Mouse (Mus musculus) brain, embryonic 18.5 days (tissue): ENCODE measurements around the gene Ltbp1.

ENCODE experiments used
- DNase-seq: peaks from one replicate; pipeline ENCODE4 v3.0.0-alpha.2; 2012; ENCODE audit warnings: low read depth, low spot score

Gene Ltbp1

DNA sequence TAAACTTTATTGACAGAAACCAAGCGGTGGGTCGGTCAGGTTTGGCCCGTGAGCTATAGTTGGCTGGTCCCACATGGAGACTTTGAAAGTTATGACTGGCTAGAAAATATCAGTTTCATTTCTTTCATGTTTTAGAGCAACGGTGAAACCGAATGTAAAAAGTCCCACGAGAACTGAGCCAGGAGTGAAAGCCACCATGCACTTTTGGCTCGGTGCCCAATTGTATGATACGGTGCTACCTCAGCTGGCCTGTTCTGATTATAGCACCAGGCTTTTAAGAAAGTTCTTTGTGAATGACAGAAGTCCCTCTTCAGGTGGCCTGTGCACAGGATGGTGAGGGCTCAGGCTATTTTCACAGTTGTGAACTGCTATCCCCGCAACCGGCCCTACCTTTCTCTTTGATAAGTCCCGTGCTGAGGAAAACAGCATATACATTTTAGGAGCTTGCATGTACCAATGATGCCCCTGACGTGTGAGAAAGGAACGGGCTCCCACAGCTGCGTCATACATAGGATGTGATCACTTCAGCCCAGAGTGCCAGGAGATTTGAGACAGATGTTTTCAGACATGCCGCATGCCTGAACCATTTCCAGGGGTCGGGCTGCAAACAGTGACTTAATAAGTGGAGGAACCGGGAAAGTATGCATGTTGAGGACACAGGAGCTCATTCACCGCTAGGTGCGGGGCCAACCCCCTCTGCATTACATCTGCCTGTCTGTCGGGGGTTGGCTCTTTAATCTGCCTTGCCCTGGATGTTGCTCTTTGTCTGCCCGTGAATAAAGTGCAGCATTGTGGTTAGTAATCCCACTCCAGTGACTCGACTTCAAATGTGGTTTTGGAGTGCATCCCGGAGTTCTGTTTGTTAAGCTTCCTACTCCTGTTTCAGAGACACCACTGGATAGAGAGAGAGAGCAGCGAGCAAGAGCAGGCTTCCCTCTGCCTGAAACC is 172.8 kb downstream of the Ltbp1 start:
- no peak for DNase-seq

DNA sequence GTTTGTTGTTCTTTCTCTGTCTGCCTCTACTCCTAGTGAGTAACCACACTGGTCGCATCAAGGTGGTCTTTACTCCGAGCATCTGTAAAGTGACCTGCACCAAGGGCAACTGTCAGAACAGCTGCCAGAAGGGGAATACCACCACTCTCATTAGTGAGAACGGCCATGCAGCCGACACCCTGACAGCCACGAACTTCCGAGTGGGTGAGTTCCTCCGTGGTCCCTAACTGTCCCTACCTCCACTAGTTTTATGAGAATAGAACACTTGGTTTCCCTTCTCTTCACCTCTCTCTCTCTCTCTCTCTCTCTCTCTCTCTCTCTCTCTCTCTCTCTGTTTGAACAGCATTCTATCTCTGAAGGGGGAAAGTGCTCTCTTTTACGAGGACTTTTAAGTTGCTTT is 173.6 kb downstream of the Ltbp1 start:
- DNase-seq = no peak

DNA sequence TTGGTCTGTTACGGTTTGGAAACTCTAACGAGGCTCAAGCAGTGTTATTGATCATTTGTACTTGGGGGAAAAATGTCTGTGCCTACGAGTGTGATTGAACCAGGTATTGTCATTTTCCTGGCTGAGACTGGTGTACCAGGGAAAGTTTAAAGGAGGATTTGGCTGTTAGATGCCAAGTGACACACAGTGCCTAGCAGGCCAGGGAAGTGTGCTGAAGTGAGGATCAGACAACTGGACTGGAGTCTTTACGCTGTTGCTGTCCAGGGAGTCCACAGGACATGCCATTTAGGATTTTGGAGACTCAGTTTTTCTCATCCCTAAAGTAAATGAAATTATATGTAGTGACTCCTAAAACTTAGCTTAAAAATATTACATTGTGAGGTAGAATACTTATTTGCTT is 174.9 kb downstream of the Ltbp1 start:
- DNase-seq = no peak

DNA sequence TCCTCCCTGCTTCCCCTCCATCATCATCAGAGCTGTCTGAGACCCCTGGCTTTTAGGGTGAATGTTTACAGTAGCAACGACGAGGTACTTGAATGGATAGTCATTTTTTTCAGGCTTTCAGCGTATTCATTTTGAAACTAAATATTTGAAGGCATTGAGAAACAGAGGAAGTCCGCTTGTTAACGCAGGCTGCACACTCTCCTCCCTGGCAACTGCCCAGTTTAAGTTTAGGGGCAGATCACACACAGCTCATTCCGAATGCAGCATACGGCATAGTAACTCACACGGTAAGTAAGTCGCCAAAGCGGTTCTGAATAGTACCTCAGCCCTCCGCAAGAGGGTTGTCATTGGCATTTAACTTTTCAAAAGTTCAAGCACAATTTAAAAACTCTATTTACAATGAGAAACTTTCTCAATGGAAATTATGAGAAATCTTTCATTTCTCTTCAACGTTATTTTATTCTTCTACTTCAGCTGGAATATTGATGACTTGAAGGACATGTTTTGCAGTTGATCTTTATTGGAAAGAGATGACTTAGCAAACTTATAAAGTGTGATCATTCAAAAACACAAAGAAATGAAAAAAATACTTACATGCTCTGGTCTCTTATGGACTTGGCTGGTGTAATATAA is 175.7 kb downstream of the Ltbp1 start:
- DNase-seq = no peak

DNA sequence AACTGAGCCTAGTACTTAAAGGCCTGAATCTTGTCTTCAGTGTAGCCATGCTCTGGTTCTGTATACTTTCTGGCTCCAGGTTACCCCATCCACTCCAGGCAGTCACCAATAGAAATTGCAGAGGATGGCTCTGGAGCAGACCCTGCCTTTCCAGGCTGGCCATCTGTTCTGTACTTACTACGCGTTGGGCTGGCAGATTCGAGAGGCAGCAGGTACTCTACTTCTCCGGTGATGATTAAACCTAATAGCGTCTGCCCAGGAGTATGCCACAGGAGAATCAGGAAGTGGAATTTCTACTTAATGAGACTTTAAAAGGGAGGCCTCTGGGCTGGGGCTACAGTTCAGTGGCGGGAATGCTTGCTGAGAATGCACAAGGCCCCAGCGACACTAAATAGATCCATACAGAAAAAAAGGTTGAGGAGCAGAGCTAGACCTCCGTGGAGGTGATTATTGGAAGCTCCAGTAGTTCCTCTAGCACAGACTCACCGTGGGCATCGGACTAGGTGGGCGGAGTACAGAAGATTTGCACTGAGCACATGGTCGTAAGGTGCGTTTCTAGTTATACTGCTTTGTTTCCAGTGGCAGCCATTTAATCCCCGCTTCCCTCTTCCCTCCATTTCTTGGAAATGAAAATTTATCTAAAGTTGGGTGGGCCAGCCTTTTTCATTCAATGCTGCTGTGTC is 177.1 kb downstream of the Ltbp1 start:
- no peak for DNase-seq

DNA sequence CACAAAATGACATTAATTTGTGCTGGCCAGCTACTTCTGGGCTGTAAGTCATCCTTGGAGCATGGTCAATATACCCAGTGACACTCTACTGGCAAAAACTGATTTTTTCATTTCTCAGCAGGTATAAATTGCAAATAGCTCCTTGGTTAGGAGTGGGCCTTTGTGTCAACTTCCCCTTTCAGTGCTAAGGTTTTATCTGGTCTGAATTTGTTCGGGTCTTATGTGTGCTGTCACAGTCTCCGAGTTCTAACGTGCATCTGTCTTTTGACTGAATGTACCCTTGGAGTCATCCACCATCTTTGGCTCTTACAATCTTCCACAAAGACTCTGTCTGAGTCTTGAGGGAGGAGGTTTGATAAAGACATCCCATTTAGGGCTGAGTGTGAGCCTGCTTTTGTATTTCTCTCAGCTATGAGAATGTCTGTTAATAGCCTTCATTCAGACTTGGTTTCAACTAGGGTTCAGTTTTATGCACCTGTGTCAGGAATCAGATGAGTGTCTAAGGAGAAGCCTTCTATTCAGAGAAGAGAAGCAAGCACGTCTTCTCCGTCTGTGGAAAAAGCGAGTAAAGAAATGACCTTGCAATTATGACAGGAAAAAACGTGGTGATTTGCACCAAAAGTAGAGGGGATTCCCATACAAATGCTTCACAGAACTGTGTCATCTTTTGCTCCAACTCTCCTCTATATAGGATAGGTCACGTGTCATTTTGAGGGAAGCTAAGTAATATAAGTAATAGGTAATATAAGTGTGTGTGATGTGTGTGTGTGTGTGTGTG is 181.6 kb downstream of the Ltbp1 start:
- no peak for DNase-seq

DNA sequence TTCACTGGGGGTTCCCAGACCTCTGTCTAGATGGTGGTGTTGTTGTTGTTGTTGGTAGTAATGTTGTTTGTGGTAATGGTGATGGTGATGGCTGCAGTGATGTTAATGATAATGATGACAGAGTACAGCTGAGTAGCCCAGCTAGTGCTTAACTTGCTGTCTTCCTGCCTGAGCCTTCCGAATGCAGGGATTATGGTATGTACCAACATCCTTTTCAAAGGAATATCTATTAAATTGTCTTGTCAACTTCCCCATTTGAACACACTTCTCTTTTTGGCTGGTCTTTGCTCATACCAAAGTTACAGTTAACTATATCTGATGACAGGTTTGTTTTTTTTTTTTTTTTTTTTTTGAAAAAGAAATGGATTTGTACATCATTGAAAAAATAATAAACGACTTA is 191.6 kb downstream of the Ltbp1 start:
- DNase-seq = no peak

DNA sequence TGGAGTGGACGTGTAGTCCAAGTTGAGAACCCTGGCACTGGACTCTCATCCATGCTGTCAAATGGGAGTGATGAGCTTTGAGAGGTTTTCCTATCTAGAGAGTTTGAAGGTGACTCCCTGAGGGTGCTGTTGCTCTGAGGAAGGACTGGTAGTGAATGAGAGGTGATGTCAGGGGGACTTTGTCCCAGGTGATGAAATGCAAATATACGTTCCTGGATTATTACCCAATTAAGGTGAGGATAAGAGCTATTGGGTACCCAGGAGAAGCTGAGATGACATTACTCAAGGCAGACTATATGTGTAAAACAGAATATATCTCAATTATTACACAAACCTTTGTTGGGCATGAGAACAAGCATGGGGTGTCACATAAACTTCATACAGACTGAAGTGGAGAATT is 193.4 kb downstream of the Ltbp1 start:
- DNase-seq = no peak

DNA sequence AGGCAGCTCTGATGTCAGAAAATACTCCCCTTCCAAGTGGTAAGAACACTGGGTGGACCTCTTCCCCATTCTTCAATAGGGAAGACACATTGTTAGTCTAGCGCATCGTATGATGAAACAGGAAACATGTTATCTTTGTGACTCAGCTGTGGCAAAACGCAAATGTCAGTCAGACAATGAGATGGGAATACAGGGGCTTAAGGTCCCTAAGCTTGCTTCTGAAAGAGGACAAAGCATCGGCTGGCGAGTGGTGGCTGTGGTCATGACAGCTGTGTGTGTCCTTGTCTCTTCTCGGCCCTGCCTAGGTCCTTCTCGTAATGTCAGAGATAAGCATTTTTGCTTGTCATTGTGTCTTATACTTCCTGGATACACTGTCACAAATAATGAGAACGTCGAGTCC is 194.3 kb downstream of the Ltbp1 start:
- DNase-seq = no peak

DNA sequence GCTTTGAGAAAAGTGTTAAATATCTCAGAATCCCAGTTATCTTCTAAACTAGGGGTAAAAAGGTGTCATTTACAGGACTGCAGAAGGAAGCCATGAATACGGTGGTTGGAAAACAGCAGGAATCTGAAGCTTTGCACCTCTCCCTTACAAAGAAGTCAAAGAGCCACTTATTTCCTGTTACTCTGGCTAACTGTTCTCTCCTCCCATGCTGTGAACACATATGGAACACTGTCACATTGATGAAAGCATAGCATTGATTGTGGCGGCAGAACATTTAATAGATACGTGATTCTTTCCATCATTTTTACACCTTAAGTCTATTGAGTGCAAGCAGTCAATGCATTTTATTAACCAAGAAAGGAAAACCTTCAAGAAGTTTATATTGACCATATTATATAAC is 196.9 kb downstream of the Ltbp1 start:
- DNase-seq = no peak

DNA sequence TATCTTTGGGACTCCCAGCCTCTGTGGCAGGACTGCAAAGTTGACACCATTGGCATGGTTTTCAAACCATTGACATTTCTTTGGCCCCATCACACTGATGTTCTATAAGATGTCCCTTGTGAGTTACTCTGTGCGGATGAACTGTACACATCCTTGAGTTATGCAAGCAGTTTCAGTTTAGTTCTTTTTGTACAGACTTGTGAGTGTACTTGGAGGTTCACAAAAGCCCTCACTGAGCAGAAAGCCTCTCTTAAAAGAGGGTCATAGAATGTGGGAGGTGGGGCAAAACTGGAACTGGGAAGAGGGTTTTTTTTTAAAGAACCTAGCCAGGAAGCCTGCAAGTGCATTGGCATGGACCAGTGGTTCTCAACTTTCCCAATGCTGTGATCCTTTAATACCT is 198.7 kb downstream of the Ltbp1 start:
- DNase-seq = no peak

DNA sequence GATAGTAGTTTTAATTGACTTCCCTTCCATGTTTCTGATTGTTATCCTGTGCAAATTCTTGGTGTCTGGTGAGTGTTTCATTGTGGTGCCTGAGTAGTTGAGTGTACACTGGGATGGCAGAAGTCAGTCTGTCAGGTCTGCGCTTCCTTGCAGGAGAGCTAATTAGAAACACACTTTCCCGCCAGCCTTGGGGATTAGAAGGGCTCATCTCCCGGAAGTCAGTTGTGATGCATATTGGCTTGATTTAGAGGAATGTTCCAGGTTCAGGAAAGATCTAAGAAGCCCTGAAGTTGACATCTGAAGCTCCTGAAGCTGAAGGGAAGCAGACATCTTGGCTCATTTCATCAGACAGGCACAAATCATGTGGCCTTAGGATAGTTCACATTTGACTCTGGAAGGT is 200.9 kb downstream of the Ltbp1 start:
- no peak for DNase-seq

DNA sequence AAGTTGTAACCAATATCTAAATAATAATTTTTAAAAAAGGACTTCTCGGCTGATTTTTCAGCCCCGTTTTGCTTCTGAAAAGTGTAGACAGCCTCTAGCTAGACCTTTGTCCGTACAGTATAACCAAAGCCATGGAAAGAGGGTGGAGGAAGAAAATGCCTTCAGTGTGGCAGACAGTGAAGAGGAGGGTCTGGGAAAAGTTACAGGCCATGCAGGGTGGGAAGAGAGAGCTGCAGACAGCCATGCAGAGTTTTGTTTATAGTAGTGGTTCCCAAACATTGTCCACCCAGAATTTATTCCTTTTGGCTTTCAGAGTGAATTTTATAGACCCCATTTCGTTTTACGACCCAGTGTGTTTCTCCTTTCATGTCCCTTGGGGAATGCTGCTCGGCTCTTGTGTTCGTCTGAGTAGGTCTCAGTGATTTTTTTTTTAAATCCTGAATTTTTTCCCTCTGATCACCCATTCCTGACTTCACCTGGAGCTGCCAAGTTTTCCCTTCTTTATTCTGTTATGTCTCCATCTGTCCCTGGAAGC is 202.9 kb downstream of the Ltbp1 start:
- no peak for DNase-seq

DNA sequence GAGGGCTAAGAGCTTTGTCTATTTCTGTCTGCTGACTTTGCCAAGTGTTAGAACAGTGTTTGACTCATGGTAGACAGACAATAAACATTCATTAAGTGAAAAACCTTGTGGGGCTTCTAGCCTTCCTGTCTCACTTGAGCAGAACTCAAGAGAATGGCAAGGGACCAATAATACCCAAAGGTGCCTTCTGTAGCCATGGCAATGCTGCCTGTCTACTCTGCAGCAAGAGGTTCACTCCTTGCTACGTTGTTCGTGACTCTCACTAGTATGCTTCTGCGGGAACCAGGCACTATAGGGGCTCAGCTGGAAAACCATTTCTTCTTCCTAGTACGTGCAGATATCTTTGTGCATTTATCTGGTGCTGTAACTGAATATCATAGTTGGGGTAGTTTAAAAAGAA is 205.2 kb downstream of the Ltbp1 start:
- no peak for DNase-seq

DNA sequence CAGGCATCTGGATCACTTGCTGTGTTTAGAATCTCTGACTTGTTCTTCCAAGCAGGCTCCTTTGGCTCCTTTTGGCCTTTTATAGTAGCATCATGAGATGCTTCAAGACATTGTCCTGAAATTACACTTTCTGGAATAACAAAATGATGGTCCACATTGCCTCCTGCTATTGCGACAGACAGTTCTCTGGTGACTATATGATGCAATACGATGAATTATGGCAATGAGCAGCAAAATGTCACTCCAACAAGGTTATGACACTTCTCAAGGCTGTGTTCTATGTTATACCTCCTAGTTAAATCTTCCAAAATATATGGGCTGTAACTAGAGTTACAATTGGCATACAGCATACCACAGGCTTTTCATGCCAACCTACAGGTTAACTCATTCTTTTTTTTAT is 211.0 kb downstream of the Ltbp1 start:
- DNase-seq = no peak

DNA sequence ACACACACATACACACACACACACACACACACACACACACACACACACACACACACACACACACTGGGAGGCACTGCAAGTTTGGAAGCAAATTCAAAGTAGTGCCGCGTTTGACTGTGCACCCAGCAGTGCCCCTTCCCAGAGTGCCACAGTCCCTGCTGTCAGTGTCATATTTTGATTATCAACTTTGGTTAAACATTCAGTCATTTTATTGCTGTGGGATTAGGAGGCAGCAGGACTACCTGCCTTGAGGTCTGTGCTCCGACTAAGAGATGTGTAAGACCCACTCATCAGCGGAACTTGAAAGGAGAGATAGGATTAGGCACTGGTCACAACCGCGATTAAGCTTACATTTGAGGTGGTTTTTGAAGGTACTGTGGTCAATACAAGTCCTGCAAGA is 213.3 kb downstream of the Ltbp1 start:
- no peak for DNase-seq

DNA sequence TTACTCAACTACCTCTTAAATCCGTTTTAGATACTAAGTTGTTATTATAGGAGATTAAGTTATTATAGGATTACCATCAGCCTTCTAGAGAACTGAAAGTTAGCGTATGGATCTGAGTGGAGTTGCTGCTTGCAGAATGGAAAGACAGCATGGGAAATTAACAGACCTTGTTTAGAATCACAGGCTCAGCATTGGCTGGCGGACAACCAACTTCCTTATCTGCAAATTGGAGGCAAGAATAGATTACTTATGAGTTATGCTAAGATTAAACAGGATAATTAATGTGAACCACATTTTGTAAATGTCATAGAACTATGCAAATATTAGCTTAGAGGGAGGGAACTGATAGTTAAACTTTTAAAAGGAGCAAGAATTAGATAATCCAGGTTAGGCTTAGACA is 223.0 kb downstream of the Ltbp1 start:
- no peak for DNase-seq

DNA sequence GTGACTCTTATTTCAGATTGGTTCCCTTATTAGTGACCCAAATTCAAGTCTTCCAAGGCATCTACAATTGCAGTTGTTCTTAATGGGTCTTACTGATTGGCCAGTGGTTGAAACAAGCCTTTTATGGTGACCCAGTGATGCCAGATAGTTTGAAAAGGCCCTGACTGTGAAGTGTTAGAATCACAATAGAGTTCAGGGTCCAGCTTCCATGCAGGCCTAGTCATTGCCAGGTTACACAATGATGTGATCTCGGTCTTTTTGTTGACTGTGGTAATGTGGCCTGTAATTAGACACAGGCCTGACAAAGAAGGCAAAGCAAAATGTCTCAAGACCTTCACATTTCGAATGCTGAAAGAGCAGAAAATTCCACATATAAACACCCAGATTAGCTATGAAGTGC is 227.8 kb downstream of the Ltbp1 start:
- no peak for DNase-seq

DNA sequence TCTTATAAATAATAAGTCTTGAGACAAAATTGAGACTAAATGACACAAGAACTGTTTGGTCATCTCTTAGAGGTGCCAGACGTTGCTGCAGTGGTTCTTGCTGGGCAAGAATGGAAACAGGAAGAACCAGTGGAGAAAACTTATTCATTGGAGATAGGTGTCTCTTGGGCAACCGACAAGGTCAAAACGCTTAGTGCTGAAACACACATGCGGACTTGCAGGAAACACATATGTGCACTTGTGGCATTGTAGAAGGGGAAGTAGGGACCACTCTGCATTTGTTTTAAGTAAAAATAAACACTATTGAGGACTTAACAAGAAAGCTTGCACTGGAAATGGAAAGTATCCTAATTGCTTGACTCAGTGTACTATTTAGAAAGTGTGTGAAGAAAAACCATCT is 228.6 kb downstream of the Ltbp1 start:
- DNase-seq = no peak

DNA sequence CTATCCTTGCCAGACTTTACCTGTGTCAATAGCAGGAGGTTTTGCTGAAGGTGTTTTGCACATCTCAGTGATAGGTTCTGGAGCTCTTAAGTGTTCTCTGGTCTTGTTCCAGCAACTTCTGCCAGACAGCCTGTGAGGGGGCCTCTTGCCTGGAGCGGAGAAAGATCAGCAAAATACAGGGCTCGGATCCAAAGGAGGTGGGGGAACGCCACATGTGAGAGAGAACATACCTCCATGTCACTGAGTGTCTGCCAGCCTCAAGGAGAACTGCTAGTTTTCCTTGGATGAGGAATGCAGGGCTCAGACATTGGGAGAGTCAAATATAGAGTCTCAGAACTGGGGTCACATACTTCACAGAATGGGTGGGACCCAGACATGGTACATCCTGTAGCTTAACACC is 230.4 kb downstream of the Ltbp1 start:
- no peak for DNase-seq

DNA sequence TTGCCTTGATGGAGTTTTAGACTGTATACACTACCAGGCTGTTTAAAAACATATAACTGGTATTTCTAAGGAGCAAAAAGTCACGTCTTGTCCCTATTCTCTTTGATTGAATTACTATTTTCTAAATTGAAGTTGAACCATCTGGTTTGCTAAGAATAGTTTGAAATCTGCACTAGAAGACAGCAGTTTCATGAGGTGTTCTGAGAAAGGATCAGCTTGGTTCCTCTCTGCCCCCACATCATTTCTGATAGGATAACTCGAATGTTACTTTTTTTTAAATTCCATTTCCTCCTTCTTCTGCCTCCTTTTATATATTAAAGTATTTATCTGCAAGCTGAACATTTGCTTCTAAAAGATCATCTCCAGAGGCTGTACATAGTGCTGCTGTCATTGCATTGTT is 231.2 kb downstream of the Ltbp1 start:
- DNase-seq = no peak

DNA sequence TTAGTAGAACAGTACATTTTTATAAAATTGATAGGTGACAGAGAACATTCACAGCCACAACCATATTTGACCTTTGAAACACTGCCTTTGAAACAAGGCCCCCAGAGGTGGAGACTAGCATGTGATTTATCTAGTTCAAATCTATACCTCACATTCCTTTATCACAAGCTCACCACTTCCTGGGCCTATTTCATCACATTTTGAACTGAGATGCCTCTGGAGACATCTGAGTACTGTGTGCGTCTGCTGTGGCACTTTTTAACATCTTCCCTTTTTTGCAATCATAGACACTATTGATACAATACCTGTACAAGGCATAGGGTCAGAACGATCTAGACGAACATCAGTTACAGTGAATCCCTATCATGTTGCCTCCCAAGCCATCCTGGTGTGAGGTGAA is 232.1 kb downstream of the Ltbp1 start:
- DNase-seq = no peak
